Mouse (Mus musculus): ENCODE results near the gene Tet1.

DNA sequence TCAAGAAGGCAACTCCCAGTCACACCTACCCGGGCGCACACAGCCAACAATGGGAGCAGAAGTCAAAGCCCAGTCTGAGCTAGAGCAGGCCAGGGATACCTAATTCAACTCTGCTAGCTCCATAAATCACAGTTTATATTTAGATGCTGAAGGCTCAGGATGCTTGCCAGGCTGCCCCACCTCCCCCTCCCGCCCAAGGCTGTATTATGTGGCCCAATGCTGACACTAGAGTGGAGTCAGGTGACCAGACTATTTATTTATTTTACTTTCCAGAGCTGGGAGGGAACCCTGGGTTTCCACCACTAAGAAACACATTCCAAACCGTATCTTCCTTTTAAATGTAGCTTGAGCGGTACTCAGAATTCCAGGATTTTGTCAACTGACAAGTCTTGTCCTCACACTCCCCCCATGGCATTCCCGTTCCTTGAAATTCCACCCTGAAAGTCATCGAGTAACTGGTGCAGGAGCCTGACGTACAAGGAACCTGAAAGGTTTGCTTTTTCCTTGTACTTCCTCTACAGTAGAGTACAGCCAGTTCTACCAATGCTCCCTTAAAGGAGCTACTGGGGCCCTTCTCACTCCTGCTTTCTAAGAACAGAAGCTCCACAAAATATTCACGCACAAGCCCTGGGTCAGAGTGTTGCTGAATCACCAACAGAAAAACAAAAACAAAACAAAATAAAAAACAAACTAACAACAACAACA is 64.9 kb downstream of the Tet1 start:
- no peak for TF ChIP-seq CTCF (IDR thresholded peaks at IDR 0.05; ENCODE audit: low read depth)
- no peak for TF ChIP-seq EP300 (optimal IDR thresholded peaks at IDR 0.05)
